Mouse (Mus musculus): ENCODE results near the gene Mia2. TPM values are rescaled to one million over a fixed set of nuclear protein-coding genes. Genes with fewer than 3 reads are reported as not detected.
A peak's percentile ranks its signal among the peaks of the same experiment; 100 is the strongest.

Gene Mia2
- total RNA-seq, 2 experiments from 2014 or later: 72.0 to 78.0 TPM

DNA sequence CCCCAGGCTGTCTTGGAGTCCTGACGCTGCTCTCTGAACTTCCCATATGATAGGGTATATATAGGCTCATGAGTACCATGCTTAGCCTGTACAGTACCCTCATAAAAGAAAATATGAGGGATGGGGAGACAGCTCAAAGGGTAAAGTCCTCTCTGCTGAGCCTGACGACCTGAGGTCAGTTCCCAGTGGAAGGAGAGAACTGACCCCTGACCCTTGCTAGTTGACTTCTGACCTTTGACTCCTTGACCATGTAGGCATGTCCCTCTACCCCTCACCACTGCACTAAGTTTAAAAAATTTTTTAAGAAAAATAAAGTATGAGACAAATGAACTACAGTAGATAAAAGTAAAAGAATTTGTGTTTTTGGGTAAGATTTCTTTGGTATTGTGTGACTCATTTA lies 65.5 kb downstream of the Mia2 start:
- no peak for DNase-seq (ENCODE audit: low spot score in 2 of 2)

DNA sequence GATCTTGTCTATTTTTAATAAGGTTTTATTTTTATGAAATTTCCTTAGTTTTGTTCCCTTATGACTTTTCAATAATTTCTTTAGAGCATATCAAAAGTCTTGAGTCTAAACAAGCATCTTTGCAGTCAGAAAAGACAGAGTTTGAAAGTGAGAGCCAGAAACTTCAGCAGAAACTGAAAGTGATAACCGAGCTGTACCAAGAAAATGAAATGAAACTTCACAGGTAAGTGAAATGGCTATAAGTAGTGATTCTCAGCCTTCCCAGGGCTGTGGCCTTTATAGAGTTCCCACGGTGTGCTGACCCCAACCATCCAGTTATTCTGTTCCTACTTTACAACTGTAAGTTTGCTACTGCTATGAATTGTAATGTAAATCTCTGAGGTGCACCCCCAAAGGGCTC lies 67.2 kb downstream of the Mia2 start:
- DNase-seq (ENCODE audit: low spot score in 2 of 2): no peak

DNA sequence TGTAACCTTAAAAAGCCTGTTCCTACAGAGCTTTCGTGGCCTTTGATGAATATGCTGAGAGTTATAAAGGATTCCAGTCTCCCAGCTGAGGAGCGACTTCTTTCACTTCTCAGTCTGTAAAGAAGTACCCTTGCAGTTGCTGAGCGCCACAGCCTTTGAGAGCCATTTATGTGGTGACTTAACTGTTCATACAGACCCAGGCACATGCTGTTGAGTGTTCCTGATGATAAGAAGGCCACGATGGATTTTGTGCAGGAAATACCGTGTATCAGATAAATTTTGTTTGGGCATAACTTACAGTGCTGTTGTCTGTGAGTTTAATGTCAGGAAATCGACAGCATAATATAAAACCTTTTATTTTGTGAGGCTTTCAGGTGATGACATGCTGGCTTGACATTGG lies 68.9 kb downstream of the Mia2 start:
- no peak for DNase-seq (ENCODE audit: low spot score in 2 of 2)

DNA sequence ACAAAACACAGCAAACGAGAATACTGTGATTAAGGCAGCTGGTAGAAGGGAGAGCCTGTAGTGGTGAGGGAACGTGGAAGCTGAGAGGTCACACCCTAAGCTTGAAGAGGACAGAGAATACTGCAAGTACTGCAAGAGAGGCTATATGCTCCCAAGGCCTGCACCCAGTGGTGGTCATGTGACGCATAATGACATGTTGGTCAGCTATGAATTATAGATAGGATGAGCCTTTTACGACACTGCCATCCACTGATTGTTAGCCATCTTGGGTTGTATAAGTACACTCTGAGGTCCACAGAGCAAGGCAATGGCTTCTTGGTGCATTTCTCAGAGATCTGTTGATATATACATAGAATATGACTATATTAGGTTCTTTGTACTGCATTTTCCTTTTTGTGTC lies 71.0 kb downstream of the Mia2 start:
- no peak for DNase-seq (ENCODE audit: low spot score in 2 of 2)

DNA sequence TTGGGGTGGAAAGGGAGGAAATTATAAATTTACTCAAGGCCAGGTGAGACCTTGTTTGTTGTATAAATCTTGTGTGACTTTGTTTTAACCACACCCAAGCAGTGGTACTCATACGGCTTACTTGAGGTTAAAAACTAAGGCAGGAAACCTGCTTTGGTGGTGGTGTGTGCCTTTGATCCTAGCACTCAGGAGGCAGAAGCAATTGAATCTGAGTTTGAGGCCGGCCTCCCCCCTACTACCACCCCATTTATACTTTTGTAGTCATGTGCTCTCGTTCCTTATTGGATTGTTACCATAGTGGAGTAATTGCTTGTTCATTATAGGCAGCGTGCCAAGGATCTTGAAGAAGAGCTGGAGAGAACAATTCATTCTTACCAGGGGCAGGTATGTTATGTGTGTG lies 74.3 kb downstream of the Mia2 start:
- DNase-seq (ENCODE audit: low spot score in 2 of 2): no peak

DNA sequence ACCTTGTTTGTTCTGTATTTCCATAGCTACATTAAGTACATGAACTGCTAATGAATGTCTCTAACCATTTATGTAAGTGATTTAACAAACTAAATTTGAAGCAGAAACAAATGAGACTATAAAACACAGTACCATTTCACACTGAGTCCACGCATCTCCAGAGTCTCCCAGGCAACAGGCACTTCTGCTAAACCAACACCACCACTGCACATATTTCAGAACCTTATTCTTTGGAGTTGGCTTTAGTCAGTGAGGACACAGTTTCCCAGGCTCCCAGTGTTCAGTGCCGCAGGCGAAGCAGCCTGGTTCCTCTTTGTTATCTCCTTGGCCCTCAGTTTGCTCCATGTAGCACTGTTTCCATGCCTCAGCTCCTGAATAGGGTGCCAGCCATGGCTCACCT lies 82.2 kb downstream of the Mia2 start:
- DNase-seq (ENCODE audit: low spot score in 2 of 2): no peak

DNA sequence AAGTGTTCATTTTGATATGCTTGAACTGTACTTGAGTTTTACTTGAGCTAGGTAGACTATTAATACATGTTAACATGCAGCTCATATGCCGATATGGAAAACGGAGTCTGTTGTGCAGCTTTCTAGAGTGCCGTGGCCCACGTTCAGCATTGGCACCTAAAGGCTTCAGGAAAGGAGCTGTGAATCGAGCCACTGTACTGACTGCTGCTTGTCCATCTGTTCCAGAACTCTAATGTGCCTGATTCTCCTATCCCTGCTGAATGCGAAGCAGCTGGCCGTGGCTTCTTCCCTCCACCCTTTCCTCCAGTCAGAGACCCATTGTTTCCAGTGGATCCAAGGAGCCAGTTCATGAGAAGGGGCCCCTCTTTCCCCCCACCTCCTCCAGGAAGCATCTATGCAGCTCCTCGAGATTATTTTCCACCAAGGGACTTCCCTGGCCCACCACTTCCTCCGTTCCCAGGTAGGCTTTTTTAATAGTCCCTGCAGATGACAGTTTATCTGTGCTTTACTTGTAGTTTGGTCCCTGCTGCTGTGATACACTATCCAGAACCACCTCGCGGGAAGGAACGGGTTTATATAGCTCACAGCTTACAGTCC lies 92.6 kb downstream of the Mia2 start:
- DNase-seq (ENCODE audit: low spot score in 2 of 2): no peak

DNA sequence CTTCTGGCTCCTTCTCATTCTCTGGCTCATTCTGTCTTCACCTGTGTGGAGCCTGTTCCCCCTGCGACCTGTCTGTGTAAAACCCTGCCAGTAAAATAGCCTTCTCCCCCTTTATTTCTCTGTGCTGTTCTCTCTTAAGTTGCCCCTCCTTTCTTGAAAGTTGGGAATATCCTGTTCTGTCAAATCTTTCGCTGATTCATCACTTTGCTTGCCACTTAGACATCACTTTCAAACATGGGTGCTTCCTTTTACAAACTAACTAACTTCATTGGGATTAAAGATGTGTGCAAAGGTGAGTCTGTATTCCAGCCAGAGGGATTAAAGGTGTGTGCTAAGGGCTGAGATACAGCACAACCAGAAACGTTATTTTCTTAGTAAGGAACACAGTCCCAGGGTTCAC lies 98.0 kb downstream of the Mia2 start:
- DNase-seq (ENCODE audit: low spot score in 2 of 2): no peak

DNA sequence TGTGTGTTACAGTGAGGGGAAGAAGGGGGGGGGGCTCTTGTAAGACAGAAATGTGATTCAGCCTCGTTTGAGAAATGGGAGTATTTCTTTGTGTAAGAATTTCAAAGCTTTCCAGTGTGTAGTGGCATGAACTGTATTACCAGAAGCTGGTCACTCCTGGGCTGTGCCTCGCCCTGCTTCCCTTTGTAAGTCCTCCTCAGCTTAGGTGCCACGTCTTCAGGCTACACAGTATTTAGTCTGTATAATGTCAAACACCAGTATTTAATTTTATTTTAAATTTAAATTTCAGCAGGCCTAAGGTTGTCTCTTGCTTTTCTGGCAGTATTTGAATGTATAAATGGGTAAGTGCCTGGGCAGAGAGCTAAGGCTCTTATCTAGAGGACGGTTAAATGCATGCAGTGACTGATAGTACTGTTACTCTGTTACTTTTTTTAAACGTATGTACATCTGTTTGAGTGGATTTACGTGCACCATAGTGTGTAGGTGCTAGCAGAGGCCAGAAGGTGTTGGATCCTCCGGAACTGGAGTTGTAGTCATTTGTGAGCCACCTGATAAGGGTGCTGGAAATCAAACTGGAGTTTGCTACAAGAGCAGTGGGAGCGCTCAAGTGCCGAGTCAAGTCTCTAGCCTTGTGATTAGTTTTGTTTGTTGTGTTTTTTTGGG lies 98.9 kb downstream of the Mia2 start:
- no peak for DNase-seq (ENCODE audit: low spot score in 2 of 2)

DNA sequence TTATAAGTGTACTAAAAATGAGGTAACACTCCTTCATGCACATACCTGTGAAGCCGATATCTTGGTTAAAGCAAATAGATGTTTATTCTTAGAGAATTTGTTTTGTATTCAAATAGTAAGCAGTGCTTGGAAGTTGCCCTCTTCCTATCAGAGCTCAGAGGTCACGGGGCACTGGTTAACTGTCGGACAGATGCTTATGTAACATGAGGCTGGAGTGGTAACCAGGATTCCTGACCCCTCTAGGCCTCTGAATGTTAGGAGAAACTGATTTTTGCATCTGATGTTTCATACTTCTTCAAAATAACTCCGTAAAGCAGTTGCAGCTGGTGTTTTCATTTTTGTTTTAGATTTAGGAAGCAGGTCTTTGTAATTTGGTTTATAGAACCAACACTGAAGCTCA lies 99.5 kb downstream of the Mia2 start:
- no peak for DNase-seq (ENCODE audit: low spot score in 2 of 2)

DNA sequence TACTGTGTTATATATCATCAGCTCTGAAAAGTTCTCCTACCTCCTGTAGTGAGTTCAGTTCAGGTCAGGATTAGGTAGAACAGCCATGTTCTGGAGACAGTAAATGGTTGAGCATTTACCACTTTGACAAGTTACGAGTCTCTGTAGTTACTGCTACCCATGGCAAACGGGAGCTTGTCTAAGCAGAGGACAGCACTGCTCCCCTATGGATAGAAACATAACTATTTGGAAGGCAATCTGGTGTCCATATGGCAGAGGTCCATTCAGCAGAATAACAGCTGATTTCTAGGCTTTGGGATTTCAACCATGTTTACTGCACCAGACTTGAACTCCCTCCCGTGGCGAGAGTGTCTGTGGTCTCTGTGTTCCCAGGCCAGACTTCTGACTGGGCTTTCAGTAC lies 100.3 kb downstream of the Mia2 start:
- DNase-seq (ENCODE audit: low spot score in 2 of 2): no peak

DNA sequence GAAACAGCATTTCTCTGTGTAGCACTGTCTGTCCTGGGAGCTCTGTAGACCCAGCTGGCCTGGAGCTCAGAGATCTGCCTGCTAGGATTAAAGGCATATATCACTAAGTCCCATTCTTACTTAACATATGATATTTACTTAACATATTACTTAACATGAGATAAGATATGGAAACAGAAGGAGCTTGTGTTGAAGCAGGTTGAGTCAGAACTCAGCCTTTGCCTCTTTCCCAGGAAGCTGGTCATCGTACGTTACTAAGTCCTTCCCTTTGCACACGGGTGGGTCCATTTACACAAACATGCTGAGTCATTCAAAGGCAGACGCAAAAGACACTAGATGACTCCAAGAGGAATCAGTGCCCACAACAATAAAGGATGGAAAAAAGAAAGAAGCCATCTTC lies 103.2 kb downstream of the Mia2 start:
- DNase-seq (ENCODE audit: low spot score in 2 of 2): no peak

DNA sequence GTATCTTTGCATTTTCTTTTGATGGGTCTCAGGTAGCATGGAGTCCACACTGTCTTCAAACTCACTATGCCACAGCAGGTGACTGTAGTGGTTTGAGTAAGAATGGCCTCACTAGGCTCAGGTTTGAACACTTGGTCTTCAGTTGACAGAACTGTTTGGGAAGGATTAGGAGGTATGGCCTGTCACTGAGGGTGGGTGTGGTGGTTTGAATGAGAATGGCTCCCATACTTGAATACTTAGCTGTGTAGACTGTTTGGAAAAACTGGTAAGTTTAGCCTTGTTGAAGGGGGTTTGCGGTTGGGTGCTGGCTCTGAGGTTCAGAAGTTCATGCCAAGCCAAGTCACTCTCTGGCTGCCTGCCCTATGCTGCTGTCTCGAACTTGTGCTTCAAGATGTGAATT lies 103.8 kb downstream of the Mia2 start:
- no peak for DNase-seq (ENCODE audit: low spot score in 2 of 2)

DNA sequence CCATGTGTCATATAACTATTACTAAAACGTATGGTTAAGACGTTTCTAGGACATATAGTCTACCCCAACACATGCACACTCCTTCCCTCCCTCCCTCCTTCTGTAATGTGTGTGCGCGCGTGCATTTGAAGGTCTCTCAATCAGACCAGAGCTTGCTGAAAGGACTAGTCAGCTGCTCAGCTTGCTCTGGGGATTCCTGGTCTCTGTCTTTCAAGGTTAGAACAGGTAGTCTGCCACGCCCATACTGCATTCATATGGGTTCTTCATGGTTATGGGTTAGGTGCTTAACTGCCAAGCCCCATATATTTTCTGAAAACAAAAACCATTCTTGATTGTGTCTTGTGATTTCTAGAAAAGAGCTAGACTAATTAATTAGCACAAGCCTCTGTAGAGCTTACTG lies 110.0 kb downstream of the Mia2 start:
- DNase-seq (ENCODE audit: low spot score in 2 of 2): no peak

DNA sequence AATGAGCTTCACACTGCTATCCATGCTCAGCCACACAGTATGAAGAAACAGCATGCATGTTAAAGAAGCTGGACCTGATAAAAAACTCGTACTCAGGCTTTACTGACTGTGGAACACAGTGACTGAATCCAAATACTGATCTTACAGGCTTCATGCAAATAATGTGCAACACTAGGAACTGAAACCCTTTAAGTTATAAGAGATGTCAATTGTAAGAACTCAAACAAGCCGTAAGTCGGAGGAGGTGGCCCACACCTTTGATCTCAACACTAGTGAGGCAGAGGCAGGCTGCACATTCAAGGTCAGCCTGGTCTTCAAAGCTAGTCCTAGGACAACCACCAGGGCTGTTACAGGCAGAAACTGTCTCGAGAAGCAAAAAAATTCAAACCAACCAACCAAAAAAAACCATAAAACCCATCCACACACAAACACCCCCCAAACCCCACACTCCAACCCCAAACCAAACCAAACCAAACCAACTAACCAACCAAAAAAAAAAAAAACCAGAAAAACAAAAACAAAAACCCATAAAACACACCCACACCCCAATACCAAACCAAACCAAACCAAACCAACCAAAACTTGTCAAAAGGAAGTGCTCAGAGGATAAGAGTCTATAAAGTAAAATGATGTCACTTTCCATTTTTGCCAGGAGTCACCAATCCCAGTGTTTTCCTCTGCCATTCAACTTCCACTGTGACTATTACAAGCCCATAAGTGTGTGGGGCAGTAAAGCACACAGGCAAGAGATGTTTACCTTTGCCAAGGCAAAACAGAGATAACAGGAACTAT lies 110.8 kb downstream of the Mia2 start:
- DNase-seq (ENCODE audit: low spot score in 2 of 2): no peak

DNA sequence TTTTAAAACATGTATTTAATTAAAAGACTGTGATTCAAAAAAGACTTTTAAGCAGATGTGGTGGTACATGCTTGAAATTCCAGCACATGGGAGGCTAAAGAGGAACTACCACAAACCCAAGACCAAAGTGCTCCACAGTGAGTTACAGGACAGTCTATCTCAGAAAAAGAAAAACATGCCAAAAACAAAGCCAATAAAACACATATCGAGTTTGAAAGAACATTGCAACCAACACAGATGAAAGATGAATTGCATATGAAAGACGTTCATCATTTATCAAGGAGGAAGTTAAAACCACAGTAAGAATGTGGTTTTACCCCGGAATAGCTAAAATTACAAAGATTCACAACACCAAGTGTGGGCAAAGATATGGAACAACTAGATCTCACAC lies 111.4 kb downstream of the Mia2 start:
- DNase-seq (ENCODE audit: low spot score in 2 of 2): no peak

DNA sequence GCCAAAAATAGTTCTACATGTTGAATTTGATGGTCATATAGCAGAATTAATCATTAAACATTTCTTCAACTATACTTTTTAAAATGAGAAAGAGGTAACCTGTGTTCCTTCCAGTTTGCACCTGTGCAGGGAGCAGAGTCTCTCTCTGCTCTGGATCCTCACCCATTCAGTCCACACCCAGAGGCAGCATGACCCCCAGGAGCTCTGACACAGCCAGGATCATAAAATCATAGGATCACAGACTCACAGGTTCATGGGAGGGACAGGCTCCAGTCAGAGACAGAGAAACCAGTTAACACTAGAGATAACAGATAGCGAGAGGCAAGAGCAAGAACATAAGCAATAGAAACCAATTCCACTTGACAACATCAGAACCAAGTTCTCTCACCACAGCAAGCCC lies 112.2 kb downstream of the Mia2 start:
- no peak for DNase-seq (ENCODE audit: low spot score in 2 of 2)

DNA sequence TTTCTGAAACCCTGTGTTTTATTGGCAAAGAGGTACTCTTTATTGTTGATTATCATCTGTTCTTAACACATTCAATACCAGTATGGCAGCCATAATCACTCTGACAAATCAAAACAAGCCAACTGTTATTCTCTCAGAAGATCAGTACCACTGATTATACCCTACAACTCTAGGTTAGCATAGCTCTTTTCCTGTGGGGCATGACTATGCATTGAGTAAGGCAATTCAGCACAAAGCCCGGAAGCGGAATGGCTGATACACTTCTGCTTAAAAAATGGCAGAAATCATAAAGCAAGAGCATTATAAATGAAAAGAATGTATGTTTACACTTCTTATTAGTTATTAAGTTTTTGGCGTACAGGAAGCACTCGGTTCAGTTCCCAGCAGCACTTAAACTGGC lies 120.6 kb downstream of the Mia2 start:
- no peak for DNase-seq (ENCODE audit: low spot score in 2 of 2)

DNA sequence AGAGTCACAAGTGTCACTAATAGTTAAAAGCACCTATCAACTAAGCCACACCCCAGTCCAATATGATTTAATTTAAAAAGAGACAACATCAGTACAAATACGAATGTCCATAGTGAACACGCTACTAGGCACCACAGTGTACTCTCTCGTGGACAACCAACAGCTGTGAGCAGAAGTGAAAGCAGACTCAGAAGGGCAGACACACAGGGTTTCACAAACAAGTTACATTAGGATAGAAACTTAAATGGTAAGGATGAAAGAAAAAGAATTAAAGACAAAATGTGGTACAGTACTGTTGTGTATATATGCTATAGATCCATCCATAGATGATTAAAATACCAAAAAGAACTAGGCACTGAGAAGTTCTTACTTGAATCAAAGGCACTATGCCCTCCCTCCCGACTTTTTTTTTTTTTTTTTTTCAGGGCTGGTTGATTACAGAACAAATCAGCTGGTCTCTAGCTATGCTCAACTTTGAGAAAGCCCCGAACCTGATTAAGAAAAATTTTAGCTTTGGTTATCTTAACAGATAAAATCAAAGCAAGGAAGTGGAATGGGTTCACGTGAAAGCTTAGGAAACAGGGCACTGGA lies 121.2 kb downstream of the Mia2 start:
- no peak for DNase-seq (ENCODE audit: low spot score in 2 of 2)

DNA sequence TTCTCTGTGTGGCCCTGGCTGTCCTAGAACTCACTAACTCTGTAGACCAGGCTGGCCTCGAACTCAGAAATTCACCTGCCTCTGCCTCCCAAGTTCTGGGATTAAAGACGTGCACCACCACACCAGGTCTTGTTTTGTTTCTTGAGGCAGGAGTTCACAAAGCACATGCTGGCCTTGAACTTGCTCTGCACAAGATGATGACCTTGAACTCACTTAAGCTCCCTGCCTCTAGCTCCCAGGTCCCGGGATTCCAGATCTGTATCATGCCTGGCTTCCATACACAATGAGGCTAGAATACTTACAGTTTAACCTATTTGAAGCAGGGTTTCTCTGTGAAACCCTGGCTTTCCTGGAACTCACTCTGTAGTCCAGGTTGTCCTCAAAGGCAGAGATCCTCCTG lies 121.7 kb downstream of the Mia2 start:
- DNase-seq (ENCODE audit: low spot score in 2 of 2): no peak

DNA sequence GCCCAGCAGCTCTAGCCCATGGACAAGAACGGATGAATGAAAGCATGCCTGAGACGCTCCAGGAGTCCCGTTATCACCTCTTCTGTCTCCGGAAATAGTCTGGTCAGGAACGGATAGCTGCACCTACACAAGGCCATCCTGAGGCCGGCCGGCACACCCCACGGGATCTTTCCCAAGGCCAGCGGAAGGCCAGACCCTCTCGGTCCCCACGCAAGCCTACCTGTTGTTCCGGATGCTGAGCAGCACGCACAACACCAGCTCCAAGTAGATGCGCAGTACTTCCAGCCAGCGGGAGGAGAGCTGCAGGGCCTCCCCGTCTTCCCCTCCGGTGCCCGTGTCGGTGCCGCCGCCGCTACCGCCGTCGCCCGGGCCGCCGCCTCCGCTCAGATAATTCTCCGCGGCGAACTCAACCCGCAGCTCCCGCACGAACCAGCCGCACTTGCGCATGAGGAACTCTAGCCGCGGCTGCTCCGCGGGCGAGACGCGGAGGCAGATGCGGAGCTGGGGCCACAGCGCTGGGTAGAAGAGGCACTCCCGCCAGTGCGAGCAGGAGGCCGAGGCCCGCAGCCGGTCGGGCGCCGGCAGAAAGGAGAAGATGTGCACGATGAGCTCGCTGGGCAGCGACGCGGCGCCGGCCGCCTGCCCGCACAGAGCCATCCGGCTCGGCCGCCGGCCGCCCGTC lies 123.2 kb downstream of the Mia2 start:
- peak; percentile 8 to 19 for DNase-seq (ENCODE audit: low spot score in 2 of 2)
